Mouse (Mus musculus) CH12.LX (cell line): ENCODE data around the gene Slc9a3r2.

ENCODE experiments used
- CTCF ChIP-seq, 2 experiments: IDR thresholded peaks in 1 of 2; conservative IDR thresholded peaks in 1 of 2; 2 replicates each; pipeline ENCODE4 v1.5.1; 2011 to 2012; ENCODE audit warnings: low read depth in 2 of 2, low read length in 2 of 2, improper control_type of control experiment in 1 of 2, inconsistent platforms in 1 of 2, mild to moderate bottlenecking in 1 of 2, moderate library complexity in 1 of 2
- ELF1 ChIP-seq: IDR thresholded peaks from 2 replicates; pipeline ENCODE4 v1.6.1; 2014; ENCODE audit warnings: low read depth, mild to moderate bottlenecking, inconsistent platforms, low read length, improper control_type of control experiment
- SIN3A ChIP-seq: IDR thresholded peaks from 2 replicates; pipeline ENCODE4 v1.6.1; 2012; ENCODE audit warnings: low read length, improper control_type of control experiment, inconsistent platforms

GRCm38 (mm10) chr17:24640119-24640518 lies 10.0 kb downstream of the Slc9a3r2 start:
- TF ChIP-seq CTCF (conservative IDR thresholded peaks at IDR 0.05 in 1 of 2, IDR thresholded peaks at IDR 0.05 in 1 of 2; ENCODE audit: low read depth in 2 of 2, low read length in 2 of 2): no peak
- no peak for TF ChIP-seq ELF1
- no peak for TF ChIP-seq SIN3A
